Mouse (Mus musculus) natural killer cell, adult 2 months (primary cell): ENCODE measurements around the gene Rbm20.
A peak's percentile ranks its signal among the peaks of the same experiment; 100 is the strongest.
"Not testable (repeated sequence)": the region's sequence is repeated elsewhere in the genome, so short reads cannot be mapped to it uniquely, and the experiment has no call there.

Experiments
- DNase-seq, 2 experiments: peaks; one replicate each; pipeline ENCODE4 v3.0.0; 2022; ENCODE audit warnings: low spot score in 2 of 2

Gene Rbm20

GRCm38 (mm10) chr19:53791751-53792720 lies 114.9 kb downstream of the Rbm20 start:
- DNase-seq: no peak

DNA sequence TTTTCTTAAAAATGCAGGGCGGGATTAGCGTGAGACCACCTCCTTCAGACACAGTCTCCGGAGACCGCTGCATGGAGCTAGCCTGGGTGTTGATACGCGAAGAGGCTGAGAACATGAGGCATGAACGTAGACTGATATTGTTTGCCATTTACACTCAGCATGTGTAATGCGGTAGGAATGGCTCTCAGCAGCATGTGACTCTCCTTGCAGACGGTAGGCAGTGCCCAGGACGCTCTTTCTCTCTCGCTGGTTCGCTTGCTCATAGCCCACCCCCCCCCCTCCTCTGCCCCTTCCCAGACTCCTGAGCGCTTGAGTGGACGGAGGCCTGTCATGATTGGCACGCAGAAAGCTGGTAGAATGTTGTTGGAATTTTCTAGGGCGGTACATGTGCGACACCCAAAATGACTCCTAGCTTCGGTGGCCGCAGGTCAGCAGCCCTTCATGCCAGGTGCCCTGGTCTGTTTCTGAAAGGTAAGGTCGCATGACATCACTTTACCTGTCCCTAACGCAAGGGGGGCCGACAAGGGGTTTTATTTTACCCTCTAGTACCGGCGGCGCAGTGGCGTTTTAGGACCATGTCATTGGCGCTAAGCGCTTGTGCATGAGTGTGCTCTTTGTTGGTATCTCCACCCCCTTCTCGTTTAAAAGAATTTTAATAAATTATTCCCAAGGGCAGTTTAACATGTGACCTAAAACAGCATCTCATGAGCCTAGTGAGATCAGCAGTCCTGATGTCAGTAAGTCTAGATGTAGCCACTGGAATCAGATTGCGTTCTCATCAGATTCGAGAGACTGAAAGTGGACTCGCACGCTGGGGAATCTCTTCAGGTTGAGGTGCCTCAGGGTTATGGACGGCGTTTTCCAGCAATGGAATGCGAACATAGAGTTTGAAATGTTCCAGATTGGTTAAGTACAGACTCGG lies 116.1 kb downstream of the Rbm20 start:
- DNase-seq: no peak

GRCm38 (mm10) chr19:53793994-53794890 lies 117.1 kb downstream of the Rbm20 start:
- no peak for DNase-seq

- no peak for DNase-seq
Observed at GRCm38 (mm10) chr19:53794996-53795395, 117.9 kb downstream of the Rbm20 start.

- DNase-seq: no peak
Observed at GRCm38 (mm10) chr19:53796020-53796419, 118.9 kb downstream of the Rbm20 start.

GRCm38 (mm10) chr19:53797770-53798169 lies 120.7 kb downstream of the Rbm20 start:
- DNase-seq: no peak

- no peak for DNase-seq
Observed at GRCm38 (mm10) chr19:53799885-53800284, 122.8 kb downstream of the Rbm20 start.

- peak in 1 of 2 experiments; percentile 13 for DNase-seq
Observed at GRCm38 (mm10) chr19:53800365-53800999, 123.4 kb downstream of the Rbm20 start.

DNA sequence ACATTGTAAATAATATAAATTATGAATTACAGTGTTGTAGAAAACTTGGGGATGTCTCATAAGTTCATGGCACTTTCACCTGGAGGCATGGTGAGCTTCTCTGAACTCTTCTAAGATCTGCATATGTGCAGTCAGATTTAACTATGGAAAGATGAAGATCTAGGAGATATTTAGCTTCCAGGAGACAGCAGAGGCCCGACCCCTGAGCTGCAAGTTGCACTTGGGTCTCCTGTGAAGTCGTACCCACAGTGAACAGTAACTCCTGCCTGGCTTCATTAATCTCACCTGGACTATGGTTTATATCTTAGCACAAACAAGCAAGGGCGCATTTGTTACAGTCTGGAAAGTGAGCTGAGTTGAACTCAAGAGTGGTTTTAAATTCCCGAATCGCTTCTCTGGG lies 124.3 kb downstream of the Rbm20 start:
- DNase-seq: no peak

- DNase-seq: no peak
Observed at GRCm38 (mm10) chr19:53801789-53802683, 124.9 kb downstream of the Rbm20 start.

GRCm38 (mm10) chr19:53803954-53804353 lies 126.8 kb downstream of the Rbm20 start:
- peak; percentile 30 to 43 for DNase-seq

- no peak for DNase-seq
Observed at GRCm38 (mm10) chr19:53805063-53805462, 128.0 kb downstream of the Rbm20 start.

DNA sequence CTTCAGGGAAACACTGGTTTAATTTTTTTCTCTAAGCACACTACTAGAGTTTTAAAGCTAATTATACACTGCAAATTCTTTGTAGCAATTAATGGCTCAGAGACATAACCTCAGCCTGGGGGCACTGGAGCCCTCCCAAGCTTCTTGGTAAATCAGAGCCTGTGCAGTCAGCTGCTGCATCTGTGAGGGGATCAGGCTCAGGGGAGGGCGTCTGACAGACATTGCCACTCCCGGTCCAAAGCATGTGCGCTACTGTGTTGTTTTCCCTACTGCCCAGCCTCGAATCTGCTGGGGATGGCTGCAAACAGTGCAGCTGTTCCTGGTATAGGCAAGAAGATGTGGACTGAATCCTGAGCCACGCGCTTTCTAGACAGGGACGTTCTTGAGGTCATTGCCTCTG lies 129.0 kb downstream of the Rbm20 start:
- DNase-seq: no peak

- not testable (repeated sequence) for DNase-seq
Observed at GRCm38 (mm10) chr19:53806526-53807275, 129.6 kb downstream of the Rbm20 start.

GRCm38 (mm10) chr19:53807276-53807801 lies 130.2 kb downstream of the Rbm20 start:
- DNase-seq: peak; percentile 65 to 72

DNA sequence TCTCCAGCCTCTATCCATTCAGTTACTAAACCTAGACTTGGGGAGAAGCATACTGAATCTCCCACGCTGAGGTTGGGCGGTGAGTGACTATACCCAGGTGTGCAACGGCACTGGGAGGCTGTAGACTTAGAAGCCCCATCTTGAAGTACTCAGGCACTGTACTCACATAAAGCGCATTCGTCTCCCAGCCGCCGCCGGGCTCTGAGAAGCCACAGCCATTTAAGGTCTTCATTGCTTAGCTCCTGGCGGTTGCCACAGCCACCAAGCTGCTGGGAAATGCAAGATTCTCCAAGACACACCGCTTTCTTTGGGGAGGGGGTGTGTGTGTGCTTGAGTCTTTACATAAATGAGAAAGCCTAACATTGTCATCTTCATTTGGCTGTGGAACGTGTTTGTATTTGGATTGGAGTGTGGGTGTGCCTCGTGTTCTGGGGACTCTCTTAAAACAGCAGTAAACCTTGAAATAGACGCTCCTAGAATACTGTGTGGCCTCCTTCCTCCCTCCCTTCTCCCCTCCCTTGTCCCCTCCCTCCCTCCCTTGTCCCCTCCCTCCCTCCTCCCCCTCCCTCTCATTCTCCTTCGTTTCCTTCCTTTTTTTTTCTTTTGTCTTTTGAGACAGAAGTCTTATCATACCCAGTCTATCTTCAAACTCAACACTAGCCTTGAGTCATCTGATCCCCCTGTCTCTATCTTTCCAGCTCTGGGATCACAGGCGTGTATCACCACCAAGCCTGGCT lies 131.1 kb downstream of the Rbm20 start:
- DNase-seq: no peak

DNA sequence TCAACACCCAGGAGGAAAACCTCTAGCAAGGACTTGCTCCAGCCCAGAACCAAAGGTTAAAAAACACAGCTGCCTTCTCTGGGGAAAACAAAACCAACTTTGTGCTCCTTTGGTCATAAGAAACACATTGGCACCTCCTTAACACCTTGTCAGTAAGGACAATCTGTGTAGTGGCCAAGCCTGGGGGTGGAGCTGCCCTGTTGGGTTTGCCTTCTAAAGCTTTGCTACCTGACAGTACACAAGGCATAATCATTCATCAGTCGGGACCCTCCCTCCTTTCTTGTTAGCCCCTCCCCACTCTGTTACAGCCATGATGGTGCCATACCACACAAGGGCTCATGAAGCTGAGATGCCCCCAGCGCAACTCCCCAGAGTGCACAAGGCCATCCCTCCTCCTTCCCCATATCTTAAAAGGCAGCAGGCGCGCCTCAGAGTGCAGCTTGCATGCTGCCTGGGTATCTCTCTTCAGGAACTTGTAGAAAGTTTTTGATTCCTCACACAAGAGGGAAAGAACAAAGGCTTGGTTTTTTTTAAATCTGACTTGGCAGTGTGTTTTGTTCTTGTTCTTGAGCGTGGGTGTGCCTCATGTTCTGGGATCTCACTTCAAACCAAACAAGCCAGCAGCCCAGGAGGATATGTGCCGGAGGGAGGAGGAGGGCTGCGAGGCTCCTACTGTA lies 132.2 kb downstream of the Rbm20 start:
- no peak for DNase-seq
